Mouse (Mus musculus) cerebellum, postnatal 4 days (tissue): ENCODE data around the gene Ntn4.

Source experiments
- DNase-seq, 2 experiments: peaks; one replicate each; pipeline ENCODE4 v3.0.0; 2022; ENCODE audit warnings: low spot score in 2 of 2, mixed read lengths in 1 of 2

Gene Ntn4

DNA sequence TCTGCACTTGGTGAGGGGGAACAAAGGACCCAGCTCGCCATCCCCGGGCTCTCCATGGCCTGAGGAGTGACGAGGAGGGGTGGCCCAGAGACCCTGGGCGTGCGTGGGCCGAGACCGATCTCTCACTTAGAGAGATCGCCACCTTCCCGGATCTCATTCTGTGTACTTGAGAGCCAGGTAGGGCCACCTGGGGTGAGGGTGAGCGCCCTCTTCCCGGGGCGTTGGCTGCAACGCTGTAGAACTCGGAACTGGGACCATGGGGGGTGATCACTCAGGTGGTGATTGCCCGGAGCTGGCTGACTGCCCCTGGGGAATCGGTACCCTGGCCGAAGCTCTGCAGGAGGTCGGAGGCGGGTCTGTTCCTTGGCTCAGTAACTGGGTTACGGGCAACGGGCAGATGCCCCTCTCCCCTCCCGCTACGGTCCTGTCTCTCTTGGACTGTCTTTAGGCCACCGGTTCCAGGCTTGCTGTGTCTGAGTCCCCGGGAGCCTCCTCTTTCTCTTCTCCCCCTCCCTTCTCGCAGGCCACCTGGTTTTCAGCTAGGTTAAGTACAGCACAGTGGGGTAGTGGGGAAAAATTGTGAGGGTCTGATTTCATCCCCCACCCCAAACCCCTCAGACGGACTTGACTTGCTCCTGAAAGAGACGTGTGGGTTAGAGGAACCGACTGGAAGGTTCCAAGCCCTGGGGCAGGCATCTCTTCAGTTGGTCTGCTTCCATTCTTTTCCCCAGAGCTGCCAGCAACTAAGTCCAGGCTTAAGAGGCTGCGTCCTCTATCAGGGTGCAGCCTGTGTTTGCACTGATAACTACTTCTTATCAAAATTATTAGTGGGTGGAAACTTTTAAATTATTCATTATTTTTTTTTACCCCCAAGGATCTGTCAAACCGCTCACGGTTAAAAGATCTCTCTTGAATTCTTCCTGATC lies 1.6 kb downstream of the Ntn4 start:
- DNase-seq = peak in 1 of 2 experiments; percentile 52

- no peak for DNase-seq
Observed at GRCm38 (mm10) chr10:93642897-93643296, 2.4 kb downstream of the Ntn4 start.

DNA sequence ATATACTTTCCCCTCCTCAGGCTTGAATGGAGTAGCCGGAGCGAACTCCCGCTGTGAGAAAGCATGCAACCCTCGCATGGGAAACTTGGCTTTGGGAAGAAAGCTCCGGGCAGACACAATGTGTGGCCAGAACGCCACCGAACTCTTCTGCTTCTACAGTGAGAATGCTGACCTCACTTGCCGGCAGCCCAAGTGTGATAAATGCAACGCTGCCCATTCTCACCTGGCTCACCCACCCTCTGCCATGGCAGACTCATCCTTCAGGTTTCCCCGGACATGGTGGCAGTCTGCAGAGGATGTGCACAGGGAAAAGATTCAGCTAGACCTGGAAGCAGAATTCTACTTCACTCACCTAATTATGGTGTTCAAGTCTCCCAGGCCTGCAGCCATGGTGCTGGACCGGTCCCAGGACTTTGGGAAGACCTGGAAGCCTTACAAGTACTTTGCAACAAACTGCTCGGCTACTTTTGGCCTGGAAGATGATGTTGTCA lies 4.0 kb downstream of the Ntn4 start:
- DNase-seq = no peak

DNA sequence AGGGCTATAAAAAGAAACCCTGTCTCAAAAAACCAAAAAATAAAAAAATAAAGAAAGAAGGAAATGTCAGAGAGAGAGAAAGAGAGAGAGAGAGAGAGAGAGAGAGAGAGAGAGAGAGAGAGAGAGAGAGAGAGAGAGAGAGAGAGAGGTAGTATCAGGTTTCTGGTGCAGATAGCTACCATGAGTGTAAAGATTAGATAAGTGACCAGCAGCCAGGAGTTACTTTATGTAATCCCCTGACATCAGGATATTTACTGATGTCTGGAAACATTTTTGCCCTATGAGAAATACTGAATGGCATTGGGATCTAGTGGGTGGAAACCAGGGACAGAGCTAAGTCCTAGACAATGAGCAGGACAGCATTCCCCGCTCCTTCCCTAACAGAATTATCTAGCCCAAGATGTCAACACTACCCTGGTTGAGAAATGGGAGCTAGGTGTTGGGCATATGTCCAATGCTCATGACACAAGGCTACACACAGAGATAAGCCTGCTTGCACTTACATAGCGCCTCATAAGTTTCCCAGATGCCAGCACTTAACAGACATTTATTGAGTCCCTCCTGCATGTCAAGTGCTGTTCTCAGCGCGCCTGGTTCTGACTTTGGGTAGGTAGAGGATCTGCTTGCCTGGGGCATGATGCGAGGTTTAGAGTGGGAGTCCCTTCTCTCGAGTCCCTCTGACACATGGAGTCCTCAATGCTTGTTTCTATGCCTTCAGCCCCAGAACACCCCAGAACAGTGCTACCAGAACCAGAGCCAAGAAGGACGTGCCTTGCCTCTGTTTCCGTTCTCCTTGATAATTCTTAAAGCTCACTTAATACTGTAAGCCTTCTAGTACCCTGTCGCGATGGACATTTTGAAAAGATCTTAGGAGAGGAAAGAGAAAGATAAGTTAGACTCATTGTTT lies 7.4 kb downstream of the Ntn4 start:
- DNase-seq = no peak

DNA sequence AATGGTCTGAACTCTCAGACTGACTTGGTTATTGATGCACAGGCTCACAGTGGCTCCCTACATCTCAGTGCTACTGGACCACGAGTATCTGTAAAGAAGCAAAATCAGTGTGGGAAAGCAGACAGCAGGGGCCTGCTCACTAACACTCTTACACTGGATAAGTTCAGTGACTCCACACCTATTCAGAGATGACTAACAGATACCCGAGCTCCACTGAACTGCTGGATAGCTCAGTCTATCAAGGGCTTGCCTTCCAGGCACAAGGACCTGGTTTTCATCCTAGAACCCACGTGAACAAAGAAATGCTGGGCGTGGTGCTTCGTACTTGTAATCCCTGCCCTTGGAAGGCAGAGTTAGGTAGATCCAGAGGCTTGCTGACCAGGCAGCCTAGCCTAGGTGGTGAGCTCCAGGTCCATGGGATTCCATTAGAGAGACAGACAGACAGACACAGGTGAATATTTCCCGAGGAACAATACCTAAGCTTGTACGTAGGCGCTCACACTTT lies 8.2 kb downstream of the Ntn4 start:
- no peak for DNase-seq

DNA sequence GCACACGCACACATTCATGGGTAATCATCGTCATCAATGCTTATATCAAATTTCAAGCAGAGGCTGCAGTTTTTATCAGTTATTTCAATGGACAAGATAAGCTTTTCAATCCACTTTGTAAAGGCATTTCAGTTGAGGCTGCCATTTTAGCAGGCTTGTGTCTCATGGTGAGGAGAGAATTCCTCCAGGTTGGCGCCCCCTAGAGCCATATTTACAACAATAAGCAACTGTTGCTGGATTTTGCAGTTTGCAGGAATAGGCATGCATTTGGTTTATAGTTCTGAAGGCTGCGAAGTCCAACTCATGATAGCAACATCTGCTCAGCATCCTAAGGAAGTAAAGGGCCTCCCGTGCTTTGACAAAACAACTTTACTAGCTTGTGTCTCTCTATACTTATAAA lies 8.6 kb downstream of the Ntn4 start:
- DNase-seq = no peak

- DNase-seq = no peak
Observed at GRCm38 (mm10) chr10:93649600-93649999, 9.1 kb downstream of the Ntn4 start.

DNA sequence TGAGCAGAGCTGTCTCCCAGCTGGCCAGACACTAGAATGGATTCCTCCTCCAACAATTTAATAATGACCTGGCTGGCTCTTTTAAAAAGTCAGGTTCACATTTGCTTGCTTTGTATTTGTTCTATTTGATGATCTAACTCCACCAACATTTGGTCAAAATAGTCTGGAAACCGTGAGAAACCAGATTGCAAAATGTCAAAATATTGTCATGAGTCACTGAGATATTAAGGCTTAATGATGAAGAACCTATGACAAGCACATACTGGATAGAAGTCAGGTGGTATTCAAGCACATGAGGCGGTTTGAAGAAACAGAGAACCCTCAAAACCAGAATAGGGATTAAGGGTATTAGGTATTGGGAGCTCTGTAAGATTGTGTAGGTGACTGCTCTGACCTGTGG lies 12.8 kb downstream of the Ntn4 start:
- DNase-seq = no peak

GRCm38 (mm10) chr10:93655428-93655827 lies 14.9 kb downstream of the Ntn4 start:
- DNase-seq = no peak

- no peak for DNase-seq
Observed at GRCm38 (mm10) chr10:93659792-93660191, 19.3 kb downstream of the Ntn4 start.

- DNase-seq = no peak
Observed at GRCm38 (mm10) chr10:93661348-93661991, 21.0 kb downstream of the Ntn4 start.

DNA sequence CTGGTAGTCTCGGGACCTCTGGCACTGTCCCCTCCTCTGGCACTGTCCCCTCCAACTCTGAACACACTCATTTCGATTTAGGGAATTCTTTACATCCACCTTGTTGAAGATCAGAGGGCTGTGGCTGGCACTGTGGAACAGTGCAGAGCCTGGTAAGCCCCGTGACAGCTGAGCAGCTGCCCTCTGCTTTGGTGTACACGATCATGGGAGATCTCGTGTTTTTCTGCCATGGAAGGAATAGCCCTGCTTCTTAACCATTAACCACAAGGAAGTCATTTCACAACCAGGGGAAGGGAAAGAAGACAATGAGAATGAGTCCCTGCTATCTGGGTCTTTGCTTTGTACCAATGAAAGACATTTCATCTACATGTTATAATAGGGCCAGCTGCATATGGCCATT lies 21.5 kb downstream of the Ntn4 start:
- no peak for DNase-seq

DNA sequence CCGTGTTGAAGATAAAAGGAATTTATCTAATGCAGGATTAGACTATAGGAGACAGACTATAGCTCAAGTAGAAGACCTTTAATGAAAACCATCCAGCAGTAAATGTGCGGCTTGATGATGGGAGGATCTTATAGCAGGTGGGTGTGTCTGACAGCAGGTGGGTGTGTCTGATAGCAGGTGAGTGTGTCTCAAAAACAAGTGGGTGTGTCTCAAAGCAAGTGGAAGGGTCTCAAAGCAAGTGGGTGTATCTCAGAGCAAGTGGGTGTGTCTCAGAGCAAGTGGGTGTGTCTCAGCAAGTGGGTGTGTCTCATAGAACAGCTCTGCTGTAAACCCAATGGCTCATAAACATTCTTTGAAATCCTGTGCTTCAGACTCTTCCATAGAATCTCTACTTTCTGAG lies 25.7 kb downstream of the Ntn4 start:
- no peak for DNase-seq

DNA sequence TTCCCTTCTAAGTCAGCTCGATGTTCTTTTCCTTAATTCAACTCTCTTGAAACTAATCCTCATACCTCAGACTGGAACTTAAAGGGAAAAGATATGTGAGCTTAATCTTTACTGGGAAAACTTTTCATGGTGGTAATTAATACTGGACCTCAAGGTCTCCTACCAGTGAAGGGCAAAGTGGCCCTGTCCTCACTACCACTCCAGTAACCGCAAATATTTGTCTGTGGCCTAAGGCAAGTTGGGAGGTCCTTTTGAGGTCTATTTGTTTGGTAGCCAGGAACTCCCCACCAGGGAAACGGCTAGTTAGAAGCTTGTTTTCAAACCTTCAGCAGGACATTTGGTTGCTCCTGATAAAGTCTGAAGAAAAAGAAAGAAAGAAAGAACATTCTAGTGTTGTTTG lies 26.5 kb downstream of the Ntn4 start:
- no peak for DNase-seq

GRCm38 (mm10) chr10:93672646-93673479 lies 32.4 kb downstream of the Ntn4 start:
- no peak for DNase-seq

DNA sequence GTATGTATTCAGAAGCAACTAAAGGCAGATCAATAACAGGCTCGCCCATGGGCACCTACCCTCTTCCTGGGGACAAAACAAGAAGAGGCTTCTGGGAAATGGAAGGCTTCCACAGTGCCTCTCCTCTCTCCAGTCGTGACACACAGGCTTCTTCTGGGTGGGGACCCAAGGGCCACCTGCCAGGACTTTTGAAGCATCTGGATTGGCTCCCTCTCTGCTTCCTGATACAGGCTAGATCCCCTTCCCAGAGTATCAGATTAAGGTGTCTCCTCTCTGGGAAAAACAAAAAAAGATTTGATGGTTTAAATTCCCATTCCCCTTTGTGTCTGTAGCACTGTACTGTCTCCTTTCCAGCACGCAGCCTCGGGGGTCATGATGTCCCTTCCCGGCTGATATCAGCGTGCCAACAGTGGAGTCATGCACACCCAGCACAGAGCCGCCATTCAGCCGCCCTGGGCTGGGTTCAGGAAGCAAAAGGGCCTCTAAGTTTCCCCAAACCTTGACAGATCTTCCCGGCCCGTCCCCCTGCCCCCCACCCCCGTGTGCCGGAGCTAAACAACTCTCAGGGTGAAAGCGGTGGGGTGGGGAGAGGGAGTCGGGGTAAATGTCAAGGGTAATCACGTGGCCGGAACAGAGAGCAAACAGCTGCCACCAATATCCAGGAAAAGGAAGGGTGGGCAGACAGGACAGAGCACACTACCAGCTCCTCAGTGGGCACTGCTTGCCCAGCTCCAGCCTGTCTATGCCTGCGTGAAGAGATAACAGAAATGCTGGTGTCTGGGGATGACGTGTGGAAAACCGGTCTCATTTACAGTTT lies 38.9 kb downstream of the Ntn4 start:
- no peak for DNase-seq

DNA sequence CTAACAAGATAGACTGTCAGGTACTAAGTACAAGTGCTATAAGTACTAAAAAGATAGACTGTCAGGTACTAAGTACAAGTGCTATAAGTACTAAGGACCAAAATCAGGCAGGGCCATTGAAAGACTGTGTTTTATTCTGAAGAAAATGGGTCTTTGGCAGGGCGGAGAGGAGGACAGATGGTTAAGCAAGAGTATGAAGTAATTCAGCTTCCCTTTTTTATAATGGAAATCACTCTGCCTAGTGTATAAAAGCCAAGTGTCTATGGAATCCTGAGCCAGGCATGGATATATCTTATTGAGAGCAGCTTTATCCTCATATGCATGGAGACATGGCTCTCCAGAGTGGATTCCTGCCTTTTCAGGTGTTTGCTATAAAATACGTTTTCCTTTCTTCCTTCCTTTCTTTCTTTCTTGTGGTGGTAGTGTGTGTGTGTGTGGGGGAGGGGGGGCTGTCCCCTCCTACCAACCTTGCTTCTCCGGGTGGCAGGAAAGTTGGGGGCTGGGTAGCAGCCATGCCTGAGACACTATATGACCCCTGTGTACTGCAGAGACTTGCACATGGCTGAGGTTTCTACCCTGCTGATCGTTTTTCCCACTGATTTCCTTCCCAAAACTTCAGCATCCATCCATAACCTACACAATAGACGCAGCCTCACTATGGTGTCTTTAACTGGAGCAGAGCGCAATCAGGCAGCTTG lies 40.3 kb downstream of the Ntn4 start:
- no peak for DNase-seq

DNA sequence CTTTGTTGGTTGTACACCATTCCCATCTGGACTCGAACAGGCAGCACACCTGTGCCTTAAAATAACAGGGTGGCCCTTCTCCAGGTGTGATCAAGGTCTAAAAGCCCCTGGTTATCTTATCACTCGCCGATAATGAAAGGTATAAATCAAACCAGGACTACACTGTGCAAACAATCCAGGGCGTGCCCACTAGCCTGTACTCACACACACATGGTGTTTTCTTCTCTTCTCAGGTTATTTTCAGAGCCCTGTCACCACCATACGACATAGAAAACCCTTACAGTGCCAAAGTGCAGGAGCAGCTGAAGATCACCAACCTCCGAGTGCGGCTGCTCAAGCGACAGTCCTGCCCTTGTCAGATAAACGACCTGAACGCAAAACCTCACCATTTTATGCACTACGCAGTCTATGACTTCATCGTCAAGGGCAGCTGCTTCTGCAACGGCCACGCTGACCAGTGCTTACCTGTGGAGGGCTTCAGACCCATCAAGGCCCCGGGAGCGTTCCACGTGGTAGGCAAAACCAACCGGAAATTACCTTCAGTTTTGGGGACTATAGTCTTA lies 41.8 kb downstream of the Ntn4 start:
- no peak for DNase-seq

DNA sequence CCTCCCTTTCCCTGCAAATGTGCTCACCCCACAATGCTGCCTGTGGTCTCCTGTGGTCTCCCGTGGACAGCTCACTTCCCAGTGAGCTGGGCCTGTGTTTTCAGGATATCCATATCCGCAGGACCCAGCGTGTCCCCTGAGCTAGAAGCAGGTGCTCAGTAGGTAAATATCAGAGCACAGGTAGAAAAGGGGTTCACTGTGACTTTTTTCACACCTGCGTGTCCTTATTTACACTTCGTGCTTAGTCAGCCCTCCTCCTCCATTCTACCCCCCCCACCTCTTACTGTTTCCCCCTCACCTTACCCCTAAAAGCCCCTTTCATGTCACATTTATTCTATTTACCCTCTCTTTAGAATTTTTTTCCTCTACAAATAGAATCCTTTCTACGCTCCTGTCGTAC lies 42.7 kb downstream of the Ntn4 start:
- no peak for DNase-seq
